Mouse (Mus musculus) kidney, embryonic 14.5 days (tissue): ENCODE data around the gene H2-K1. TPM values are rescaled to one million over a fixed set of nuclear protein-coding genes. Genes with fewer than 3 reads are reported as not detected.
A peak's percentile ranks its signal among the peaks of the same experiment; 100 is the strongest.

ENCODE experiments used
- ATAC-seq: fragments of 200-750 bp; cut with Nextera tagmentation; 2 replicates; pipeline ENCODE4 v1.8.0; 2017; ENCODE audit warnings: moderate number of reproducible peaks, mild to moderate bottlenecking, moderate TSS enrichment, moderate library complexity; ENCODE audit not compliant: low FRiP score, low TSS enrichment
- H3K27ac ChIP-seq: fragments of 300-500 bp; sonication (generic); 2 replicates; pipeline ENCODE4 v1.5.1; 2014; ENCODE audit warnings: low read depth, mild to moderate bottlenecking, low read length, moderate library complexity, mixed read lengths
- H3K27me3 ChIP-seq: fragments of 300-500 bp; sonication (generic); 2 replicates; pipeline ENCODE4 v1.6.1; 2014; ENCODE audit warnings: mild to moderate bottlenecking, low read length; ENCODE audit not compliant: control insufficient read depth, insufficient read depth
- H3K36me3 ChIP-seq: fragments of 300-500 bp; sonication (generic); 2 replicates; pipeline ENCODE4 v1.6.1; 2014; ENCODE audit warnings: low read length, mixed read lengths; ENCODE audit not compliant: control insufficient read depth, insufficient read depth
- H3K4me1 ChIP-seq: fragments of 300-500 bp; sonication (generic); 2 replicates; pipeline ENCODE4 v1.6.1; 2014; ENCODE audit warnings: low read length, mixed read lengths; ENCODE audit not compliant: control insufficient read depth, insufficient read depth
- H3K4me2 ChIP-seq: fragments of 300-500 bp; sonication (generic); replicated peaks from 2 replicates; pipeline ENCODE4 v1.6.1; 2014; ENCODE audit warnings: low read depth, mild to moderate bottlenecking, low read length
- H3K4me3 ChIP-seq: fragments of 300-500 bp; sonication (generic); 2 replicates; pipeline ENCODE4 v1.5.1; 2014; ENCODE audit warnings: mild to moderate bottlenecking, low read length
- H3K9ac ChIP-seq: fragments of 300-500 bp; sonication (generic); 2 replicates; pipeline ENCODE4 v1.6.1; 2014; ENCODE audit warnings: low read depth, mild to moderate bottlenecking, low read length, moderate library complexity
- H3K9me3 ChIP-seq: fragments of 300-500 bp; sonication (generic); 2 replicates; pipeline ENCODE4 v1.6.1; 2016; ENCODE audit warnings: low read length; ENCODE audit not compliant: control insufficient read depth
- WGBS: fragments of 180-500 bp; shearing (Covaris S2); extraction: QIAGEN DNeasy Blood & Tissue Kit; methylation state at CpG from one replicate; pipeline ENCODE4 v1.1.7; 2014; 5-methylcytosine and 5-hydroxymethylcytosine counted together
- microRNA counts: library from miRNA; unstranded; fragments of <30 nt; microRNA quantifications from one replicate; lab custom pipeline; 2017
- microRNA-seq: library from miRNA; unstranded; fragments of <30 nt; microRNA quantifications from one replicate; pipeline ENCODE4, GENCODE M21; 2016
- polyA plus RNA-seq: library from polyadenylated mRNA; unstranded; fragments of >200 nt; fragmentation: Nextera tagmentation; extraction: Ambion mirVana; gene quantifications from 2 replicates; pipeline ENCODE4 v1.2.1, GENCODE M21; 2014

Gene H2-K1
- polyA plus RNA-seq, 1 experiment from 2014 or later = 18.8 TPM

DNA sequence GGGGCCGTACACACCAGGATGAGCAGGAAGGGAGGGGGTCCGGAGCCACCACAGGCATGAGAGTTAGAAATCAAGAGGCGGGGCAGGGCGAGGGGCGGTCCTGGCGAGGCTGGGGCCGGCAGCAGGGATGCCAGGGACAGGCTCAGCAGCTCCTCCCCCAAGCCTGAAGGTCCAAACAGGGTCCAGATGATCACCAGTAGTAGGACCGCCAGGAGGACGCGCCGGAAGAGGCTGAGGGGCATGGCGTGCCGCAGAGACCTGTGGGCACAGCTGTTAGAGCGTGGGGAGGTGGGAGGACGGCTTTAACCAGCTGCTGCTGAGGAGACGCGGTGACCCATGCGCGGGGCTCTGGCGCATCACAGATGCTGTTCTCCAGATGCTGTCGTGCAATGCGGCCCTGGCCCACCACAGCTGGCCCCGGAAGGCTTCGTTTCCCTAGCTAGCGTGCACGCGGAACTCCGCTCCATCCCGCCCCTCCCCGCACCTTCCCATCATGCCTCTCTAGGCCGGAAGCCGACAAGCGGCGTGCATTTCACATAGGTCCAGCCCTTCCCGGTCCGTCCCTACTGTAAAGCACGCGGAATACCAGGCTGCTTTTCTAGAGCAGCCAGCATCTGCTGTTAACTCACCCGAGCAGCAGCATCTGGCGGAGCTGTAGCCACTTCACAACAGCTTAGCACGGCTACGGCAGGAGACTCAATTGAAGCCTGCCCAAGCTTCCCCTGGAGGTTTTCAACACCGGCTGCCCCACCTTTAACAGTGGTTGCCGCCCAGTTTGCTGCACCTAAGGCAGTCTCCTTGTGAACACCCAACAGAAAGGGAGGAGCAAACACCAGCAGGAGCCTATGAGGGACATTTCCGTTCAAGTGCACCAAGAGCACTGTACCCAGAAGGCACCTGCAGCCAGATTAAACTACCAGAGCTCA is 48.9 kb downstream of the H2-K1 start, which contains the start of gene B3galt4:
TSS of gene B3galt4 (minus strand) at position 468 of the 926 bp plus-strand sequence.
- peaks cover 36% of the 10 kb centered on the region for H3K4me1 ChIP-seq
- peak within 1 kb of the TSS; percentile 36 for H3K4me3 ChIP-seq
- peak within 1 kb of the TSS; percentile 65 for H3K9ac ChIP-seq
- H3K27ac ChIP-seq = peak within 1 kb of the TSS; percentile 92
- ATAC-seq = peak; percentile 84
- no peaks in the 10 kb centered on the region for H3K9me3 ChIP-seq
- no peaks in the 10 kb centered on the region for H3K27me3 ChIP-seq
- H3K36me3 ChIP-seq = peaks cover 60% of the 10 kb centered on the region
- peak within 1 kb of the TSS; percentile 81 for H3K4me2 ChIP-seq
- WGBS = 1% methylated on average over 41 of the region's 45 CpGs

DNA sequence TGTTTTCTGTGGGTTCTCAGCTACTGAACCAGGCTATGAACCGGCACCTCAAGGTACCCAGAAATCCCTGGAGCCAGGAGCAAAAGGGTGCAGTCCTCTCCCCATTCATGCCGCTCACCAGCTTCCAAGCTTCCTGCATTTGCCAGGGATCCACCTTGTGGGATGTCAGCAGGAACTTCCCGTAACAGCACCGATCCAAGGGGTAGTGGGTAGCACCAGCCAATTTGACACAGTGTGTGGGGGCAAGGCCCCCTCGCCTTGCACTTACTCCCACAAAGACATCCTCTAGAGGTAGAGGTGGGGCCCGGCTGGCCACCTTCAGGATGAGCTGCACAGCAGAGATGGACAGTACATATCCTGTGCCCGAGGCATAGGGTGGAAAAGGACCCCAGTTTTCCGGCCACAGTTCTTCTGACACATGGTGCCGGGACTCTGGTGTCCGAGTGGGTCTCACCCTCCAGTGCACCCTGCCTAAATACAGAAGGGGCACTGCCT is 50.0 kb downstream of the H2-K1 start:
- ATAC-seq = no peak
- H3K27ac ChIP-seq = peak overlapping the region; percentile 92; the same call in 1 of the 2 replicates
- H3K4me2 ChIP-seq = peak overlapping the region; percentile 81
- peak overlapping the region; percentile 36 for H3K4me3 ChIP-seq
- no peaks in the 10 kb centered on the region for H3K27me3 ChIP-seq
- peak overlapping the region; percentile 65 for H3K9ac ChIP-seq
- H3K9me3 ChIP-seq = no peaks in the 10 kb centered on the region
- WGBS = 79% methylated on average over 10 of the region's 10 CpGs
- H3K4me1 ChIP-seq = peaks cover 36% of the 10 kb centered on the region
- peaks cover 69% of the 10 kb centered on the region for H3K36me3 ChIP-seq

DNA sequence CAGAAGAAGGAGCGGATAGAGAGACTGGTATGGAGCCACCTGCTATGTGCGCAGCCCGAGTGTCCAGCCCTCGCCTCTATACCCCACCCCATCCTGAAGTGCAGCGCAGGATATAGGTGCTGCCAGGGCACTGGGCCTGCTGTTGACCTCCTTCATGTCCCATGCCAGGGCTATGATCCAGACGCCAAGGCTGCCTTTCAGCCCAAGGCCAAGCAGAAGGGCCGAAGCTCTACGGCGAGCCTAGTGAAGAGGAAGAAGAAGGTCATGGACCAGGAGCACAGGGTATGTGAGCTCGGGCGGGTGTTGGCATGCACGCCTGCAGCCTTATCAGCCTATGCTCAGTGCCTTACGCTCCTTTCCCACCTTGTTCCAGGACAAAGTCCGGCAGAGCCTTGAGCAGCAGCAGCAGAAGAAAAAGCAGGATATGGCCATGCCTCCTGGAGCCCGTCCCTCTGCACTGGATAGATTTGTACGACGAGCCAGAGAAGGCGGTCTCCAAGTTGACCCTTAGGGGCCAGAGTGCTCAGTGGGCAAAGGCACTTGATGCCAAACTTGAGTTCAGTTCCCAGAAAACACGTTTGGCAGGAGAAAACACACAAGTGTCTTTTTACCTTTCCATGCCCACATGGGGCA is 51.1 kb downstream of the H2-K1 start:
- 92% methylated on average over 19 of the region's 19 CpGs for WGBS
- H3K4me1 ChIP-seq = peaks cover 32% of the 10 kb centered on the region
- no peak overlapping the region for H3K27ac ChIP-seq
- H3K4me2 ChIP-seq = no peak overlapping the region
- H3K27me3 ChIP-seq = no peaks in the 10 kb centered on the region
- H3K4me3 ChIP-seq = no peak overlapping the region
- no peak for ATAC-seq
- peaks cover 73% of the 10 kb centered on the region for H3K36me3 ChIP-seq
- H3K9ac ChIP-seq = no peak overlapping the region
- no peaks in the 10 kb centered on the region for H3K9me3 ChIP-seq

DNA sequence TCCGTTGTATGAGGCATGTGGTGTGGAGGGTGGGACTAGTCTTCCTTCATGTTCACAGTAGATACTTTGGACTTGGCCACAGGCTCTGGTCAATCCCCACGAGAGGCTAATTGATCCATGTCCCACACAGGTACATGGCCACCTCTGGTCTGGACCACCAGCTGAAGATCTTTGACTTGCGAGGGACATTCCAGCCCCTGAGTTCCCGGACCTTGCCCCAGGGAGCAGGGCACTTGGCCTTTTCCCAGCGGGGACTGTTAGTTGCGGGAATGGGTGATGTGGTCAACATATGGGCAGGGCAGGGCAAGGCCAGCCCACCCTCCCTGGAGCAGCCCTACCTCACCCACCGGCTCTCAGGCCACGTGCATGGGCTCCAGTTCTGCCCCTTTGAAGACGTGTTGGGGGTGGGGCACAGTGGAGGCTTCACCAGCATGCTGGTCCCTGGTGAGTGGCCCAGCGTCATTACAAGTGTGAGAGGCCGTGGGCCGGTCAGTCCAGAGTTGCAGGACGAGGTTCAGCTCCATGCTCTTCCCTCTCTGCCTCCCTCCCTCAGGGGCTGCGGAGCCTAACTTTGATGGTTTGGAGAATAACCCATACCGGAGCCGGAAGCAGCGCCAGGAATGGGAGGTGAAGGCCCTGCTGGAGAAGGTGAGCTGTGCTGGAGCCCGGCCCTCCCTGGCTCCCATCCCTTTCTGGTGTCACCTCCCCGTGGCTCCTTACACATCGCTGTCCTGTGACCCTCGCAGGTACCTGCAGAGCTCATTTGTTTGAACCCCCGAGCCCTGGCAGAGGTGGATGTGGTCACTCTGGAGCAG is 51.9 kb downstream of the H2-K1 start:
- H3K27ac ChIP-seq = no peak overlapping the region
- H3K4me3 ChIP-seq = no peak overlapping the region
- no peaks in the 10 kb centered on the region for H3K9me3 ChIP-seq
- H3K4me2 ChIP-seq = no peak overlapping the region
- H3K27me3 ChIP-seq = no peaks in the 10 kb centered on the region
- peaks cover 25% of the 10 kb centered on the region for H3K4me1 ChIP-seq
- ATAC-seq = no peak
- 87% methylated on average over 22 of the region's 22 CpGs for WGBS
- H3K9ac ChIP-seq = no peak overlapping the region
- H3K36me3 ChIP-seq = peaks cover 73% of the 10 kb centered on the region

DNA sequence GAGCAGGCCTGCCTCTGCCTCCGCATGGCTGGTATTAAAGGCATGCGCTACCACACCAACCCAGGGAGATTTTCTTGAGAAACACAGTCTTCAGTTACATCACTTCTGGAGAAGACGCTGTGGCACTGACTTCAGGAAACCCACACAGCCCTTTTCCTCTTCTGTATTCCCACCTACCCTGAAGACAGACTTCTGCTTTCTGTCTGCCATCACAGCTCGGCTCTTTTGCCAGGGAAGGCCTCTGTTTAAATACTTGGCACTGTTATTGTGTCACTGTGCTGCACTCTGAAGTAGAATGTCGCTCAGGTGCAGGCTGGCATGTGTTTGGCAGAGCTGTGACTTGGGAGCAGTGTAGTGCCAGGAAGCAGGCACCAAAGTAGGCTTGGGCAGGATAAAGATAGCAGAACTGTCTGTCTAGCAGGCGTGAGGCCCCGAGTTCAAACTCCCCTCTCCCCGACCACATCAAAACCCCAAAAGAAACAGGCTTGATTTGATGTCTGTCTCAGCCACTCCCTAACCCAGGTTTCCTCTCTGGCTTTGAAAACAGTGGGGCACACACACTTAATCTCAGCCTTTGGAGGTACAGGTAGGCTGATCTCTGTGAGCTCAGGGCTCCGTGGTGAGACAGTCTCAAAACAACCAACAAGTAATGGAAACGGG is 52.6 kb downstream of the H2-K1 start:
- Histone ChIP-seq H3K9me3 (no peaks in the 10 kb centered on the region), H3K36me3 (peaks cover 71% of the 10 kb centered on the region), H3K4me1 (peaks cover 17% of the 10 kb centered on the region), H3K27ac (no peak overlapping the region), H3K9ac (no peak overlapping the region), H3K4me2 (no peak overlapping the region), H3K27me3 (no peaks in the 10 kb centered on the region), H3K4me3 (no peak overlapping the region)
- ATAC-seq = no peak
- 92% methylated on average over 10 of the region's 10 CpGs for WGBS

MicroRNAs encoded within 50 kb of the gene (microRNA counts, 519-probe panel; counts per million panel counts)
- microRNA mmu-miR-219 (lab: Ali Mortazavi, UCI) = not detected

Small RNA genes within 50 kb of the gene (microRNA-seq; reads per million reads assigned to microRNA genes)
- 1.1 reads per million for gene Mir219a-1
- not detected for gene Mir219c

Other genes with a start within 250 kb of the H2-K1 start
- gene Rab11b, start 239.8 kb downstream of the H2-K1 start, polyA plus RNA-seq = 217 and 269 TPM in 2 replicates
- 18.4 and 19.4 TPM in 2 replicates for gene Angptl4, start 218.5 kb downstream of the H2-K1 start, polyA plus RNA-seq
- 49.9 and 52.1 TPM in 2 replicates for gene Kank3, start 189.8 kb downstream of the H2-K1 start, polyA plus RNA-seq
- 1,210 and 1,489 TPM in 2 replicates for gene Rps28, start 175.8 kb downstream of the H2-K1 start, polyA plus RNA-seq
- 504 and 675 TPM in 2 replicates for gene Ndufa7, start 175.8 kb downstream of the H2-K1 start, polyA plus RNA-seq
- 111 and 121 TPM in 2 replicates for gene Cd320, start 157.3 kb downstream of the H2-K1 start, polyA plus RNA-seq
- not detected in 2 replicates for gene Gm7029, start 126.5 kb downstream of the H2-K1 start, polyA plus RNA-seq
- gene Kifc1, start 109.7 kb downstream of the H2-K1 start, polyA plus RNA-seq = 6.2 and 20.8 TPM in 2 replicates
- not detected in 2 replicates for gene Platr17, start 95.2 kb downstream of the H2-K1 start, polyA plus RNA-seq
- gene Daxx, start 90.9 kb downstream of the H2-K1 start, polyA plus RNA-seq = 31.9 and 50.8 TPM in 2 replicates
- 17.4 and 24.6 TPM in 2 replicates for gene Tapbp, start 84.4 kb downstream of the H2-K1 start, polyA plus RNA-seq
- 11.1 TPM in 2 replicates for gene Zbtb22, start 84.4 kb downstream of the H2-K1 start, polyA plus RNA-seq
- 26.3 and 28.2 TPM in 2 replicates for gene Rgl2, start 70.8 kb downstream of the H2-K1 start, polyA plus RNA-seq
- gene Pfdn6, start 60.0 kb downstream of the H2-K1 start, polyA plus RNA-seq = 169 and 211 TPM in 2 replicates
- gene Wdr46, start 59.7 kb downstream of the H2-K1 start, polyA plus RNA-seq = 26.5 and 37.8 TPM in 2 replicates
- 2.8 and 3.3 TPM in 2 replicates for gene B3galt4, start 48.9 kb downstream of the H2-K1 start, polyA plus RNA-seq
- 24.9 and 40.8 TPM in 2 replicates for gene Vps52, start 44.5 kb downstream of the H2-K1 start, polyA plus RNA-seq
- gene Rps18, start 44.3 kb downstream of the H2-K1 start, polyA plus RNA-seq = 2,014 and 2,736 TPM in 2 replicates
- 5.5 and 12.4 TPM in 2 replicates for gene Ring1, start 24.3 kb upstream of the H2-K1 start, polyA plus RNA-seq
- gene H2-Ke6, start 27.7 kb upstream of the H2-K1 start, polyA plus RNA-seq = 46.0 and 53.0 TPM in 2 replicates
- gene Slc39a7, start 31.3 kb upstream of the H2-K1 start, polyA plus RNA-seq = 70.3 and 86.0 TPM in 2 replicates
- gene Rxrb, start 31.5 kb upstream of the H2-K1 start, polyA plus RNA-seq = 22.2 and 28.0 TPM in 2 replicates
- gene Col11a2, start 39.1 kb upstream of the H2-K1 start, polyA plus RNA-seq = 1.9 and 2.1 TPM in 2 replicates
- gene H2-Oa, start 92.0 kb upstream of the H2-K1 start, polyA plus RNA-seq = 0.51 and 0.76 TPM in 2 replicates
- 16.1 and 19.3 TPM in 2 replicates for gene H2-DMa, start 119.2 kb upstream of the H2-K1 start, polyA plus RNA-seq
- gene Brd2, start 122.3 kb upstream of the H2-K1 start, polyA plus RNA-seq = 153 and 178 TPM in 2 replicates
- 18.5 and 21.9 TPM in 2 replicates for gene H2-DMb2, start 143.0 kb upstream of the H2-K1 start, polyA plus RNA-seq
- gene H2-DMb1, start 152.7 kb upstream of the H2-K1 start, polyA plus RNA-seq = 4.1 and 4.2 TPM in 2 replicates
- gene Tap1, start 187.2 kb upstream of the H2-K1 start, polyA plus RNA-seq = 1.9 and 2.9 TPM in 2 replicates
- gene Psmb9, start 187.4 kb upstream of the H2-K1 start, polyA plus RNA-seq = 2.1 and 3.4 TPM in 2 replicates
- gene Psmb8, start 197.4 kb upstream of the H2-K1 start, polyA plus RNA-seq = 4.3 and 4.8 TPM in 2 replicates
- gene Tap2, start 203.2 kb upstream of the H2-K1 start, polyA plus RNA-seq = 1.2 and 1.8 TPM in 2 replicates
- gene H2-Ob, start 238.6 kb upstream of the H2-K1 start, polyA plus RNA-seq = not detected in 2 replicates